Mouse (Mus musculus): ENCODE measurements around the gene Frem3. TPM values are rescaled to one million over a fixed set of nuclear protein-coding genes. Genes with fewer than 3 reads are reported as not detected.

Gene Frem3
- polyA plus RNA-seq, 1 experiment from 2014 or later, result 0.08 TPM

DNA sequence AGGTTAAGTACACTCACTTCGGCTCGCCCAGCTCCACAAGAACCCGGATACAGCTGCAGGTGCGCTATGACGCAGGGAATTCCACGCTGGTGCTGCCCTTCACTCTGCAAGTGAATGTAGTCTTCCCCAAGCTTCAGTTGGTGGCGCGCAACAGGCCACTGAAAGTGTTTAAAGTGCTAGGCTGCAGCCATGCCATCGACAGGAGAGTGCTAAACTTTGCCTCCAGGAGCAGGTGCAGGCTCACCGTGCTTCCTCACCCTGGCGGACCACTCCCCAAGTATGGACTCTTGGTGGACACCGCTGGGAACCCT, 516 bp downstream of the Frem3 start:
- Histone ChIP-seq H3K4me2 (replicated peaks) (peak overlapping the region; percentile 48), H3K4me1 (peaks cover 11% of the 10 kb centered on the region), H3K27ac (replicated peaks) (no peak overlapping the region), H3K36me3 (no peaks in the 10 kb centered on the region), H3K9me3 (no peaks in the 10 kb centered on the region), H3K9ac (replicated peaks) (no peak overlapping the region), H3K4me3 (peak overlapping the region; percentile 32), H3K27me3 (peaks cover 19% of the 10 kb centered on the region)
- ATAC-seq (replicated peaks), result no peak
- 8% methylated on average over 12 of the region's 12 CpGs for WGBS

DNA sequence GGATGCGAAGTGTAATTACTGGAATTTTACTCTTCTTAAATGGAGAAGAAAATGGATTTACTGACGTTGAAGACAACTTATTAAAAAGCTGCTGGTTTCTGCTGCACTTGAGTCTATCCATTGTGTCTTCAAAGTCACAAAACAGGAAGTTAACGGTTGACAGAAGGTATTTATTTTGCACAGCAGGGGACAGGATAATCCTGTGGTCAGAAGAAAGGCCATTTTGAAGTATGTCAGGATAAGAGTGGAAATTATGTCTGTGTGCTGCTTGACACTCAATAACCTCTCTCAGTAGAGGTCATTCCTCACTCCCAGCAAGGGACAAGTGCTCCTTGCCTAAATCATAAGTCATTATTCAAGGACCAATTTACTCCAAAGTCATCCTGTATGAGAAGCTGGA, 8.9 kb downstream of the Frem3 start:
- Histone ChIP-seq H3K9ac (replicated peaks) (no peak overlapping the region), H3K9me3 (no peaks in the 10 kb centered on the region), H3K4me3 (no peak overlapping the region), H3K4me2 (replicated peaks) (no peak overlapping the region), H3K27me3 (no peaks in the 10 kb centered on the region), H3K36me3 (no peaks in the 10 kb centered on the region), H3K4me1 (no peaks in the 10 kb centered on the region), H3K27ac (replicated peaks) (no peak overlapping the region)
- 25% methylated on average over 3 of the region's 3 CpGs for WGBS
- ATAC-seq (replicated peaks), result no peak

DNA sequence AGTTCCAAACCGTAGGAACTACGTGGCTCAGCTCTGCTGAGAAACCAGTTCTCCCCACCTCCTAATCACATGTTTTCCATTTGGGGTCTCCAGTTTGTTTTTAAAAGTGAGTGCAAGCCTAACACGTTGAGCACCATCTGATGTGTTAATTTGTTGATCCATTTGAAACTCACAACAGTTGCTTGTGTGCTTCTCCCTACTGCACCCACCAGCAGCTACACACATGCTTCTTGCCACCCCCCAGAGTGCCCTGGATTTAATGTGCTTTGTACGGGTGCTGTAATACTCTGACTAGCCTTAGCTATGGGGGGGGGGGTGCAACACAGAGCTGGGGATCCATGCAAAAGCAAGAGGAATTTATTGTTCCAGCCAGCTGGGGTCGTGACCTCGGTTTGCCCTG, 36.5 kb downstream of the Frem3 start:
- no peak overlapping the region for H3K27ac ChIP-seq (replicated peaks)
- H3K4me2 ChIP-seq (replicated peaks), result no peak overlapping the region
- no peaks in the 10 kb centered on the region for H3K36me3 ChIP-seq
- ATAC-seq (replicated peaks), result peak; percentile 78
- no peak overlapping the region for H3K9ac ChIP-seq (replicated peaks)
- no peaks in the 10 kb centered on the region for H3K27me3 ChIP-seq
- no peak overlapping the region for H3K4me3 ChIP-seq
- H3K9me3 ChIP-seq, result no peaks in the 10 kb centered on the region
- WGBS, result 59% methylated on average over 6 of the region's 6 CpGs
- H3K4me1 ChIP-seq, result no peaks in the 10 kb centered on the region

DNA sequence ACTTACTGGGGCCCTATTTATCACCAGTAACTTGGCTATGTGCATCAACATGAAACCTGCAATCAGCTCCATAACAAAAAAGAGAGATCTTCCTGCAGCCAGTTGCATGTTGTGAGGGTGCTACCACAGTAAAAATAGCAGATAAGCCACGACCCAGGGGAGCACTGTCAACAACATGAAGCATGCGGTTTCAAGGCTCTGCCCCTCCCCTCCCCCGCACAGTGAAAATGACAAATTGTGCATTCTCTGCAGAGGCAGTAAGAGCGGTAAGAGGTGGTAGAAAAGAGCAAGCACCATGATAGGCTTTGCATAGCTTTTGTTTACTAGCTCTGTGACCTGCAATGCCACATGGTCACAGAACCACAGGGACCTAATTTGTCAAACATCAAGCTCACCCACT, 46.8 kb downstream of the Frem3 start:
- no peaks in the 10 kb centered on the region for H3K4me1 ChIP-seq
- 52% methylated on average over 4 of the region's 4 CpGs for WGBS
- H3K27ac ChIP-seq (replicated peaks), result no peak overlapping the region
- ATAC-seq (replicated peaks), result no peak
- H3K9ac ChIP-seq (replicated peaks), result no peak overlapping the region
- H3K27me3 ChIP-seq, result no peaks in the 10 kb centered on the region
- H3K4me2 ChIP-seq (replicated peaks), result no peak overlapping the region
- no peaks in the 10 kb centered on the region for H3K36me3 ChIP-seq
- H3K9me3 ChIP-seq, result no peaks in the 10 kb centered on the region
- no peak overlapping the region for H3K4me3 ChIP-seq

DNA sequence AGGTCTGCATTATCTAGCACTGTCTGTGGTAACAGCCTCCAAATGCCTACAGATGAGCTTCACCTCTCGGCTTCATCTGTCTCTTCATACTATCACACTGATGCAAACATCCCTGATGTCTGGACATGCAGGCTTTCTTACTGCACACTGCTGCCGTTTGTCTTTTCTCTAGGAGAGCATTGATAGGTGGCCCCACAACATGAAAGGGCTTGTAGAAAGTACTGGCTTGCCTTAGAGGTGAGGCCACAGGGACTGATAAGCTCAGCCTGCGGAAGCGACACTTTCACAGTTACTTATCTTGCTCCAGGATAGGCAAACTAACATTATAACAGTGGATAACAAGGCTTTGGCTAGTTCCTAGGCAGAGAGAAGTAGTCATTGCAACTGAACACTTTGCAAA, 50.2 kb downstream of the Frem3 start:
- H3K4me3 ChIP-seq, result no peak overlapping the region
- no peak for ATAC-seq (replicated peaks)
- H3K4me1 ChIP-seq, result no peaks in the 10 kb centered on the region
- H3K4me2 ChIP-seq (replicated peaks), result no peak overlapping the region
- H3K9ac ChIP-seq (replicated peaks), result no peak overlapping the region
- no peaks in the 10 kb centered on the region for H3K27me3 ChIP-seq
- H3K9me3 ChIP-seq, result no peaks in the 10 kb centered on the region
- no peaks in the 10 kb centered on the region for H3K36me3 ChIP-seq
- no peak overlapping the region for H3K27ac ChIP-seq (replicated peaks)
- WGBS, result 84% methylated on average over 4 of the region's 4 CpGs

DNA sequence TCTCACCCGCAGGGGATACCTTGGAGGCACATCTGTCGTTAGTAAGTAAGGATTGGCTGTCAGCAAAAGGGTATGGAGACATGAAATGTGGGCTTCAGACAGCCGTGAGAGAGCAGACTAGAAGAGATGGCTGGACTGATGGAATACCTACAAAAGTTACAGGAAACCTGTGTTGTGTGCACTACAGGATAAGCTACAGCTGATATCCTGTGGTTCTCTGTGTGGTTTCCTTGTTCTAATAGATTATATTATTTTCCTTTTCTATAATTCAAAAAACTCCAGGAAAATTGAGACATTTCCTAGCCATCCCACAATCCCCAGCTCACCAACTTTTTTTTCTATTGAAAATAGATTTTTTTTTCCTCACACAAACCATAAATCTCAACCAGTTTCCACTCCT, 52.6 kb downstream of the Frem3 start:
- Histone ChIP-seq H3K27ac (replicated peaks) (no peak overlapping the region), H3K36me3 (no peaks in the 10 kb centered on the region), H3K9ac (replicated peaks) (no peak overlapping the region), H3K9me3 (no peaks in the 10 kb centered on the region), H3K4me1 (no peaks in the 10 kb centered on the region), H3K4me3 (no peak overlapping the region), H3K4me2 (replicated peaks) (no peak overlapping the region), H3K27me3 (no peaks in the 10 kb centered on the region)
- 75% methylated on average over 3 of the region's 3 CpGs for WGBS
- ATAC-seq (replicated peaks), result no peak

DNA sequence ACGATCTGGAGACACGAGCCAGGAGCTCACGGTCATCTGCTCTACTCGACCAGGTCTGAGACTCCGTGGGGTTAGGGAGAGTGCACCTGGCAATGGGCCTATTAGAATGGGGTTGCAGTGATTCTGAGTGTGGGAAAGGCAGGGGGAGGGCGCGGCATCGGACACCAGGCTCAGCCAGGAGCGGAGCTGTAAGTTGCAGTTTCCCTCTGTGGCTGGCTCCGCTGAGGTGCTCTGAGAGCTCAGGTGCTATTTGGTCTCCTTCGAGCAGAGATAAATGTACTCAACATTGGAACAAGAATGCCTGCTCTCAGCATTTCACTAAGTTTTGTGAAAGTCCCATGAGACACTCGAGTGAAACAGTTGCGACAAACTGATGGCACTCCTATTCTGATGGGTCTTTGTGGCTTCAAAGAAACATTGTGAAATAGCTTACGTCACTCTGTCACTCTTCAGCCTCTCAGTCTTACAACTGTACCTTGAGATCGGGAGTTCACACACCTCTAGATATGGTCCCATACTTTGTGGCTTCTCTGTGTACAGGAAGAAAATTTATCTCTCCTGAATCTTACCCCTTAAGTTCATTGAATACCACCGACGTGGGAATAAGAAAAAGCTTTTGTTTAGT, 58.5 kb downstream of the Frem3 start:
- H3K27me3 ChIP-seq, result no peaks in the 10 kb centered on the region
- no peaks in the 10 kb centered on the region for H3K36me3 ChIP-seq
- H3K4me1 ChIP-seq, result no peaks in the 10 kb centered on the region
- ATAC-seq (replicated peaks), result no peak
- no peak overlapping the region for H3K9ac ChIP-seq (replicated peaks)
- H3K27ac ChIP-seq (replicated peaks), result no peak overlapping the region
- WGBS, result 74% methylated on average over 17 of the region's 17 CpGs
- H3K9me3 ChIP-seq, result no peaks in the 10 kb centered on the region
- no peak overlapping the region for H3K4me3 ChIP-seq
- no peak overlapping the region for H3K4me2 ChIP-seq (replicated peaks)

DNA sequence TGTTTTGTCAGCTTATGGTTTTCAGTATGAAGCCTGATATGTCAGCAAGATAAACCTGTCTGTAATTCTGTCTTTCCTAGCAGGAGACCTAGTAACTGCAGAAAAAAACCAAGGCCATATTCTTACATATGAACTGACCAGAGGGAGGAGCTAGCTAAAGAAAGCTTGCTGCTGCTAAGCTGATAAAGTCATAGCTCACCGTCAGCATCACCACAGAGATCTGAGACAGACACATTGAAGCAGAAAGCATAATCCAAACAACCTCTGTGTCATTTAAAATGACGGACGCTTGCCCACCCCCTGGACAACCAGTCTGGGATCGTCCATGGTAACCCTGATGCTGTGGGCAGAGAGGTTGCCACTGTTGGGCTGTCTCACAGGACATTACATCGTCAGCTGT, 71.7 kb downstream of the Frem3 start:
- no peak overlapping the region for H3K4me3 ChIP-seq
- no peak overlapping the region for H3K4me2 ChIP-seq (replicated peaks)
- WGBS, result 82% methylated on average over 5 of the region's 5 CpGs
- no peaks in the 10 kb centered on the region for H3K27me3 ChIP-seq
- H3K36me3 ChIP-seq, result no peaks in the 10 kb centered on the region
- H3K4me1 ChIP-seq, result no peaks in the 10 kb centered on the region
- H3K27ac ChIP-seq (replicated peaks), result no peak overlapping the region
- H3K9me3 ChIP-seq, result no peaks in the 10 kb centered on the region
- H3K9ac ChIP-seq (replicated peaks), result no peak overlapping the region
- no peak for ATAC-seq (replicated peaks)

DNA sequence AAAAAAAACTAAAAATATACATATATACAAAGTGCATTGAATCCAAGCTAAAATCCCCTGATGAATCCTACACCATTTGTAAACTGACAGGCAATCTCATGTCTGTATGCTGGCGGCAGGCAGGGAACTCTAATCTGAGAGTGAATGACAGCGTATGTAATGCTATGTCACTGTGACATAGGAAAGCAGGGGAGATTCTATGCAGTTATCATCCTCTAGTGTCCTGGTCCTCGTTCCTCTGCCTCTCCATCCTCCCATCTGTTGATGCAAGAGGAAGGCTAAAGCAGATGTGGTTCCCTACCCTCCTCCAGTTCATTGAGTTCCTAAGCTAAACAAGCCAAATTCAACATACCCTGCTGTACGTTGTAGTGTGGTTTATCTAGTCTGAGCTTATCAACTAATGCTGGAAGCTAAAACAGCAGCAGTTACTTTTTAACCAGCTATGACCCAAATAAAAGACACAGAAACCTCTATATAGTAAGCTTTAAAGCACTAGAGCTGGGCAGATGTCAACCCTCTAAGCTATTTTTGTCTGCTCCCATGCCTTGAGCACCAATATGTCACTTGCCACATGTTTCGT, 73.0 kb downstream of the Frem3 start:
- 80% methylated on average over 5 of the region's 5 CpGs for WGBS
- no peak overlapping the region for H3K4me2 ChIP-seq (replicated peaks)
- no peak overlapping the region for H3K9ac ChIP-seq (replicated peaks)
- H3K27ac ChIP-seq (replicated peaks), result no peak overlapping the region
- no peaks in the 10 kb centered on the region for H3K4me1 ChIP-seq
- no peak overlapping the region for H3K4me3 ChIP-seq
- H3K9me3 ChIP-seq, result no peaks in the 10 kb centered on the region
- no peak for ATAC-seq (replicated peaks)
- no peaks in the 10 kb centered on the region for H3K36me3 ChIP-seq
- H3K27me3 ChIP-seq, result no peaks in the 10 kb centered on the region

DNA sequence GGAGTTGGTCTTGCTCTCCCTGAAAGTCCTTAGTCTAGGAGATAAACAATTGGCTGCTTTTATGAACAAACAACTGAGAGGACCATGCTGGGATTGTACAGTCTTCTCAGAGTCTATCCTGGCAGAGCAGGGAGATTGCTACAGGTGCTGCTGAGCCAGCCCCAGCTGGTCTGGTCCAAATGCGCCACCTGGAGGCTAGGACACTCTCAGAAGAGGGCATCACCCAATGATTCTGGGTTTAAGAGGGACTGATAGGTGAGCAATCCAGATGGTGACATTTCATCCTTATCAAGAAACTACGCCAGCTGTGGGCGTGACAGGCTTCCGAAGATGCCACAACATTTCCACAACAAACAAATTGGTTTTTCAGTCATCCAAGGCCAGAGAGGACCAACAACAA, 77.3 kb downstream of the Frem3 start:
- 49% methylated on average over 4 of the region's 4 CpGs for WGBS
- H3K9me3 ChIP-seq, result no peaks in the 10 kb centered on the region
- H3K9ac ChIP-seq (replicated peaks), result no peak overlapping the region
- H3K4me3 ChIP-seq, result no peak overlapping the region
- H3K27me3 ChIP-seq, result no peaks in the 10 kb centered on the region
- no peak overlapping the region for H3K27ac ChIP-seq (replicated peaks)
- no peak overlapping the region for H3K4me2 ChIP-seq (replicated peaks)
- peak; percentile 77 for ATAC-seq (replicated peaks)
- no peaks in the 10 kb centered on the region for H3K4me1 ChIP-seq
- H3K36me3 ChIP-seq, result no peaks in the 10 kb centered on the region

DNA sequence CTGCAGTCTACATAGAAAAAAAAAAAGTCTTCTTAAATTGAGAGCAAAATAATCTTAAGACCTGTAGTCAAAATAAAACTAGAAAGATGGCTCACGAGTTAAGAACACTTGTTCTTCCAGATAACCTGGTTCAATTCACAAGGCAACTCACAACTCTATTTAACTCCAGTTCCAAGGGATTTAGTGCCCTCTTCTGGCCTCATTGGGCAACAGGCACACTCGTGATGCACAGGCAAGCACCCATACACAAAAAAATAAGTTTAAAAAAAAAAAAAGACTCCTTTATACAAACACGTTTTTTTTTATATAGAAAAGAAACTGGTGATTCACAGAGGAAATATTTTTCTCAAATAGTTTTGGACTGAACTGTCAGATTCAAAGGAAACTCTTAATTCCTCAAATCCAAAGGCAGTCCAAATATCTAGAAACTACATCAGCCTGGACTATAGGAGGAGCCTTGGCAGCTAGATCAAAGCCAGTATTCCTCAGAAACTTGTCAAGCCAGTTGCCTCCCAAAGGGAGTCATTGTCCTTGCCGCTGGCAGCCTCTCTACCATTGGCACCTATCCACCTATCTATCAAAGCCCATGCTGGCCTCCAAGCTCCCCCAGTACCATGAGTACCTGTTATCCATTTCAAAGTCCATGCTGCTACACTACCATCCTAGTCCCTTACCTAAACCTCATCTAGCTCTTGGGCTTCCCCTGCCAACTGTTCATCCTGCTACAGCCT, 100.0 kb downstream of the Frem3 start:
- H3K4me1 ChIP-seq, result no peaks in the 10 kb centered on the region
- no peak overlapping the region for H3K9ac ChIP-seq (replicated peaks)
- no peak overlapping the region for H3K27ac ChIP-seq (replicated peaks)
- H3K27me3 ChIP-seq, result no peaks in the 10 kb centered on the region
- no peak for ATAC-seq (replicated peaks)
- H3K36me3 ChIP-seq, result peaks cover 60% of the 10 kb centered on the region
- H3K9me3 ChIP-seq, result no peaks in the 10 kb centered on the region
- no peak overlapping the region for H3K4me2 ChIP-seq (replicated peaks)
- no peak overlapping the region for H3K4me3 ChIP-seq
- WGBS, result 61% methylated on average over 4 of the region's 4 CpGs

DNA sequence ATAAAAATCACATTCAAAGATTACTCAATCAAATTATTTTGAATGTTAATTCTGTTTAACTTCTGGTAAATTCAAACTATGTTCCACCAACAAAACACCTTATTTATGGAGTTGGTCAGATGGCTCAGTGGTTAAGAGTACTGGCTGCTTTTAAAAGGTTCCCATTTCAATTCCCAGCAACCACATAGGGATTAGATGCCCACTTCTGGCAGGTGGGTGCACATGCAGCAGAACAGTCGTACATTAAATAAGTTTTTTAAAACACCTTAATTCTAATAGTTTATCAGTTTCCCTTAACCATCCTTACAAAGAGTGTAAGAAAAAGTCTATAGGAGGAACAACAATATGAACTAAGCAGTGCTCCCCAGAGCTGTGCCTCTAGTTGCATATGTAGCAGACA, 103.6 kb downstream of the Frem3 start:
- H3K36me3 ChIP-seq, result peaks cover 53% of the 10 kb centered on the region
- H3K9me3 ChIP-seq, result no peaks in the 10 kb centered on the region
- 88% methylated on average over 1 of the region's 1 CpGs for WGBS
- H3K4me3 ChIP-seq, result no peak overlapping the region
- no peaks in the 10 kb centered on the region for H3K27me3 ChIP-seq
- no peaks in the 10 kb centered on the region for H3K4me1 ChIP-seq
- H3K4me2 ChIP-seq (replicated peaks), result no peak overlapping the region
- H3K27ac ChIP-seq (replicated peaks), result no peak overlapping the region
- ATAC-seq (replicated peaks), result no peak
- no peak overlapping the region for H3K9ac ChIP-seq (replicated peaks)

DNA sequence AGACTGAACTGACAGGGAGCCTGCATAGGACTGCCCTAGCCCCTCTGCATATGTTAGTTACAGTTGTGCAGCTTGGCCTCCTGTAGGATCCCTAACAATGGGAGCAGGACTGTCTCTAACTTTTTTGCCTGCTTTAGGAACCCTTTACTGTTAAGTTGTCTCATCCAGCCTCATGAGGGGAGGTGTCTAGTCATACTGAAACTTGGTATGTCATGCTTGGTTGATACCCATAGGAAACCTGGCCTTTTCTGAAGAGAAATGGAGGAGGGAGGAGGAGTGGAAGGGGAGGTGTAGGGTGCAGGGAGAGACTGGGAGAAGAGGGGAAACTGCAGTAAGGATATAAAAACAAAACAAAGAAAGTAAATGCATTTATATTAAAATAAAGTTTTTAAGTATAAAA, 121.4 kb downstream of the Frem3 start:
- no peak overlapping the region for H3K27ac ChIP-seq (replicated peaks)
- H3K4me2 ChIP-seq (replicated peaks), result no peak overlapping the region
- H3K4me3 ChIP-seq, result no peak overlapping the region
- H3K9me3 ChIP-seq, result no peaks in the 10 kb centered on the region
- H3K4me1 ChIP-seq, result peaks cover under 1% of the 10 kb centered on the region; the same call in 1 of the 2 replicates
- H3K27me3 ChIP-seq, result no peaks in the 10 kb centered on the region
- peaks cover 58% of the 10 kb centered on the region for H3K36me3 ChIP-seq
- ATAC-seq (replicated peaks), result no peak
- no peak overlapping the region for H3K9ac ChIP-seq (replicated peaks)
